Mouse (Mus musculus) layer of hippocampus, adult 11-12 months (tissue): ENCODE results near the gene Serpina1e.

Experiments
- DNase-seq: peaks from one replicate; pipeline ENCODE4 v3.0.0; 2022; ENCODE audit warnings: low spot score

The Serpina1e gene

GRCm38 (mm10) chr12:103958798-103959197, at the start of gene Serpina1e:
TSS of gene Serpina1e (minus strand) at chr12:103958975.
- DNase-seq, result no peak

DNA sequence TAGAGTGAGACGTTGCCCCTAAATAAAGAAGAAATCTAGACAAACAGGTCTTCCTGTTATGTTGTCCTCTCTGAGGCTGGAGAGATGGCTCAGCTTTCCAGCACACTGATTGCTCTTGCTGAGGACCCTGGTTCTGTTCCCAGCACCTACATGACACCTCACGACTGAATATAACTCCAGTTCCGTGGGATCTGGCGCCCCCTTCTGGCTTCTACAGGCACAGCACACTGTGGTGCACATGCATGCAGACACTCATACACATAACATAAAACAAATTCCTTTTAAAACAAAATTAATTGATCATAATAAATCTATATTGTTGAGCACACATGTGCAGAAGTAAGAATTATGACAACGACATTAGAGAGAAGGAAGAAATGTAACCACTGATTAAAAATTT, 45.9 kb upstream of the Serpina1e start:
- no peak for DNase-seq

DNA sequence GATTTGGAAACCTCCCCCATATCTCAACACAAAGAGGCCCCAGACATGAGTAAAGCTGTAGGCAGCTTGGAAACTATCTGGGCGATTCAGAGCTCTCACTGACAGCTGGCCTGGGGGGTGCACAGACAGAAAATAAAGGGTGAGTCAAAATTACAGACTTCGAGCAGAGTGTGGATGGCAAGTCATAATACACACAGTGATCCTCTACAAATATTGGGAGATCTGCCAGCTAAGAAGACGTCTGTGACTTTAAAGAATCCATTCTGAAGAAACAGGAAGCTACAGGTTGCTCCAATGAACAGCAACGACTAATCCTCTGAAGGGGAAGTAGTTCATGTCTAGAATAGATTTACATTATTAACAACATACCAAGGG, 44.5 kb upstream of the Serpina1e start:
- DNase-seq, result peak; percentile 55

GRCm38 (mm10) chr12:104002569-104003237, 43.9 kb upstream of the Serpina1e start:
- DNase-seq, result no peak

- DNase-seq, result no peak
Observed at GRCm38 (mm10) chr12:104000594-104000993, 41.8 kb upstream of the Serpina1e start.

DNA sequence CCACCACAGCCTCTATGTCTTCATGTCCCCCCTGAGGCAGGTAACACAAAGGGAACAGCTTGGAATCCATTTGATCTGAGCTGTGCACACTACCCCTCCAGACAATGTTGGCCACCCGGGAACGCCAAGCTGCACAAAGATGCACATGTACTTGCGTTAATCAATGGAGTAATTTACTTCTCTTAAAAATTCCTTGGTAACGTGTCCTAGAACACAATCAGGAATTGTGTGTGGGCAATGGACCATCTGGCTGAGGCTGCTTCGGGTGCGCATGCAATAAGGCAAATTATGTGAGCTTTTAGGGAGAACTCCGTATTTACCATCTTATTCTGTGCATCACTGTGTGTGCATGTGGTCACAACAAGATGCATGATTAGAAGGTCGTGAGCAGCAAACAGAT, 40.8 kb upstream of the Serpina1e start:
- peak; percentile 64 for DNase-seq

DNA sequence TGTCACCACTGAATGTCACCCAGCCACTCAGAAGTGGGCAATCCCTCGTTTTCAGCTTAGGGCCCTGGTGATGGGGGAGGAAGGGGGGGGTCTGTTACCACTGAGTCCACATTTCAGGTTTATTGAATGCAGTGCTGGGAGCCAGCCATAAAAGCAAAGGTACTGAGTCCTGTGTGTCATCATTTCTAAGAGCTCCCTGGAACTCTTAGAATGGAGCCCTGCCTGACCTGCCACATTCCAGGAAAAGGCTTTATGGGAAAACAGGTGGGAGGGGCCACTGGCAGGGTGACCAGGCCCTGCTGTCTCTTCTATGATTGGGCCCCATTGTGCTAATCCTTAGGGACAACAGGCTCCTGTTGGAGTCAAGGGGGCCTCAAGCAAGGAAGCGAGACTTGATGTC, 37.7 kb upstream of the Serpina1e start:
- no peak for DNase-seq

DNA sequence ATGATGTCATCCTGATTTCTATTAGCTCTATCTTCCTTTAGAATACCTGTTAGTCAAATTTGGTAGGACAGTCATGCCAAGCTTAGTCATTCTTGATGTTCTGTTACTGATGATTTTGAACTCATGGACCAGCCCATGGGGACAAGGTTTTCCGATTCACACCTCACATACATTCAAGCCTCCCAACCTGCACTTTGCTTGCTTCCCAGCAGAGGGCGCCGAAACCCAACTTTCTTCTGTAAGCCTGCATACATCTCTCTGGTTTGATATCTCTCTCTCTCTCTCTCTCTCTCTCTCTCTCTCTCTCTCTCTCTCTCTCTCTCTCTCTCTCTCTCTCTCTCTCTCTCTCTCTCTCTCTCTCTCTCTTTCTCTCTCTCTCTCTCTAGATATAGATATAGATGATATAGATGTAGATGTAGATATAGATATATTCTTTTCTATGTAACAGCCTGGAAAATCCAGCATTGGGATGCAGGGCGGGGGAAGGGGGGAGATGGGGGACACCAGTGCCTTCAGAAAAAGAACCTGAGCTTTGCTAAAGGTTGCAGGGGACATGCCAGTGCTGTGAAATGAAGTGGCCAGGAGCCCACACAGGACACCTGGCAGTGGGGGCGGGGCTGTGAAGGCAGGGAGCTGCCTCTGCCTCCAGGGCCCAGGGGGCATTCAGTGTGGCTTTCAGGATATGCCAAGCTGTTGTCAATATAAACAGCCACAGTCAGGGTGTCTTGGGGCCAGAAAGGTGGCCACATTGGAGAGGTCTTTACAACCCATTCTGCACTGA, 36.7 kb upstream of the Serpina1e start:
- peak; percentile 86 for DNase-seq

DNA sequence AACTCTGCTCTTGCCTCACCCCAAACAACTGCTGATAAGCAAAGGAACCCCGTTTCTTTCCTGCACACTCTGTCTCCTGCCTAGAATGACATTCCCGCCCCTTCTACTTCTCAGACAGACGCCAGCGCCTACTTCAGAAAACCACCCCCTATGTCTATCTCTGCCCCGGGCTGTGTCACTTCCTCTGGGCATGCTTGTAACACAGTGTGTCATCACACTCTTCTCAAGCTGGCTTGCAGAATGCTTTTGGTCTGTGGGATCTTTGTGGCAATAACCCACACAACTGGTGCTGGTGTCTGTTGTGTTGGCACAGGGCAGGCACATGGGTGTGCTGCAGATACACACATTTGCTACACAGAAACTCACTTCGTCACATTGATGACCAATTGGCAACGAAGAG, 34.2 kb upstream of the Serpina1e start:
- peak; percentile 30 for DNase-seq

- no peak for DNase-seq
Observed at GRCm38 (mm10) chr12:103989857-103990256, 31.1 kb upstream of the Serpina1e start, which contains the start of gene Serpina11. TSS of gene Serpina11 (minus strand) at chr12:103989957.

DNA sequence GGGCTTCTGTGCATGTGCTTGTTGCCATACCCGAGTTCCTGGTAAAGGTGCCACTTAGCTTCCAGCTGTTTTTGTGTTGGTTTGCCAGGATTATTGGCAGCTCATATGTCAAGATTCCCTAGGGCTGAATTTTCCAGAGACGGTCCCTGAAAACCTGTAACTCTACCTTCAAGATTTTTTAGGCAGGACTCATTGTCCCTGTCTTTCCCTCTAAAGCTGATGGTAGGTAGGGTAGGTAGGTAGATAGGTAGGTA, 30.7 kb upstream of the Serpina1e start:
- no peak for DNase-seq

DNA sequence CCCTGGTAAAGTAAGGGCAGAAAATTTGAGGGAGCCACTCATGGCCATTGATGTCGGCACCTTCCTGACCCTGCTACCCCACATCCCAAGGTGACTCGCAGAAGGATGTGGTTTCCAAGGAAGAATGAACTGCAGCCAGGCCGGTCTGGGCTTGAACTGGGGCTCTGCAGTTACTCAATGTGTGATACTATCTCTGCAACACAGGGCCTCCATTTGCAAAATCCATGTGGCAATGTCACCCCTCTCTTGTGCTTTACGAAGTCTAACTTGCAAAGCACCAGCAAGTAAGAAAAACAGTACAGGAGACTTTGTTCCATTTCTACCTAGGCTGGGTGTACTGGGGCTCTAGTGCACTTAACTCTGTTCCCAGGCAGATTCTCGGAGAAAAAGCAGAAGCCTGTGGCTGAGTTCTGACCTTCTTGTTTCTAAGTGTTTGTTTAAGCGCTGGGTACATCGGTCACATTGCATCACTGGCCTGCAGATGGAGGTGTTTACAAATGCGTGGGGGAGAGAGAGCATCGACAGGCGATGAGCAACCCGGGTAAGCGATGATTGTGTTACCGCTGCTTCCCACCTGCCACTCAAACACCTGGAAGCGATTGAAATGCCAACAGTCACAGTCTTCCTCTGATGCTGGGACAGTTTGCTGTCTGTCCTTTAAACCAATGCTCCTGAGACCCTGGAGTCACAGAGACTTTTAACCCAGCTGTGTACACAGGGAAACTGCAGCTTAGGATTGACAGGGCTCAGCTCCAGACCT, 30.2 kb upstream of the Serpina1e start:
- DNase-seq, result no peak

- no peak for DNase-seq
Observed at GRCm38 (mm10) chr12:103985868-103986267, 27.1 kb upstream of the Serpina1e start.

DNA sequence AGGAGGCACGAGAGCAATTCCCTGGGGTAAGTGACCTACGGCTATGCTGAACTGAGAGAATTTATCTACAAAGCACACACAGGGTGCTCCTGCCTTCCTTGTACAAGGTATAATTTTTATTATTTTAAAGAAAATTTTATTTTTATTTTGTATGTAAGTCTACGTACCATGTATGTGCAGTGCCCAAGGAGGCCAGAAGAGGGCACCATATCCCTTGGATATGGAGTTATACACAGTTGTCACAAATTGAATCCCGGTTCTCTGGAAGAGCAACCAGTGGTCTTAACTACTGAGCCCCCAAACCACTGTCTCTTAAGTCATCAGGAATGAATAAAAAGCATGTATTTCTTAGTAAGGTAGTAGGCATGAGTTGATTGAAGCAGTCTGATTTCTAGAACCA, 26.2 kb upstream of the Serpina1e start:
- DNase-seq, result peak; percentile 75

DNA sequence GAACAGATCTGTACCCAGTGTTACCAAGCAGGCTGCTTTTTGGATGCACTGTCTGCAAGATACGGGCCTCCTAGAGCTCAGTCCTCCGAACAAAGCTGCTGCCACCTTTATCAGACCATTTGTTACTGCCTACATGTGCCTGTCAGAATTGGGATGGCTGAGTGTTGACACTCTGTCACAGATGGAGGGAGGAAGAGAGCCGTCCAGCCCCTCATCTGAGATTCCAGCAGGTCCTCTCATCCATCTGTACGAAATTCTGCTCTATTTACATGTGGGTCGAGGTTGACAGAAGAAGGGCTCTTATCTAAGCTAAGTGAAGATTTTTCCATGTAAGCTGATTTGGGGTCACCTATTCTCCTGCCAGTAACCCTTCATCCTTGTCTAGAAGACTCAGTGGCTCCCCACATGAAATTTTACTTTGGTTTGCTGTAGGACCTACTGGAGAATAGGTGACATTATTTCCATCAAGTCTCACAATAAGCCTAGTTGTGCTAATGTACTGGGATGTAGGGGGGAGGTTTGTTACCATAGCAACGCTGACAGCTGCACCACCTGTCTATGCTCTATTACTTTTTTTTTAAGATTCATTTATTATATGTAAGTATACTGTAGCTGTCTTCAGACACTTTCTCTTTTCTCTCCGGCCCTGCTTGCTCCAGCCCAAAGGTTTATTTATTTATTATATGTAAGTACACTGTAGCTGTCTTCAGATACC, 23.0 kb upstream of the Serpina1e start:
- DNase-seq, result peak; percentile 29

- no peak for DNase-seq
Observed at GRCm38 (mm10) chr12:103978294-103978693, 19.5 kb upstream of the Serpina1e start.

DNA sequence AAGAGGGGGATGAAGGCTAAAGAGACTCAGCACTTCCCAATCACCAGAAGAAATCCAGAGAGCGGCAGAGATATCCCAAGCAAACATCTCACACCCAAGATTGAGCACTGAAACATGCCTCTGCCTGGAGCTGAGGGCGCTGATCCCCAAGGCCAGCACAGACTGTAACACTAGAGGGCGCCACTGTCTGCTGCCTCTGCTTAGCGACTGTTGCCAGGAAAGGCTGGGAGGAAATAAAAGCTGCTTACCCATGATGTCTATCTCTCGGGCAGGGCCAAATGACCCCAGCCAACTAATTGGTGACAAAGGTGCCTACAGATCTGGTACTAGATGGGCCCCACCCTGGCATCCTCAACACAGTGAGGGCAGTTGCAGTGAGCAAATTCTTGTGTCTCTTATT, 19.1 kb upstream of the Serpina1e start:
- no peak for DNase-seq

DNA sequence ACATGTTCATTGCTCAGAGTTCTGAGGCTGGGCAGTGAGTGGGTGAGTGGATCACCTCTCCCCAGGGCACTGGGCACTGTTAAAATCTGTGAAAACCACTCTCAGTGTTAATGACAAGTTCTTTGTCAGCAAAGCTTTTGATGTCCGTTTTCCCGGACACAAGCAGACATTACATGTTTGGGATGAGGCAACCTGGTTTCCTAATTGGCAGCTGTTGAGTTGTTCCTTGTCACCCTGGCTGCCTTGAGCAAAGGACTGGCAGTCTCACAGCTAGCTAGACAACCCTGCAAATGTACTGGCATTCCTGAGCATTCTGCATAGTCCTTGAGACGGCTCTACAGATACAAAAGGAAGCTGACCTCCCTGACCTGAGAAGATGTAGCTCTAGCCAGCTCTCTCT, 18.3 kb upstream of the Serpina1e start:
- DNase-seq, result no peak

- DNase-seq, result no peak
Observed at GRCm38 (mm10) chr12:103971080-103971479, 12.3 kb upstream of the Serpina1e start.

DNA sequence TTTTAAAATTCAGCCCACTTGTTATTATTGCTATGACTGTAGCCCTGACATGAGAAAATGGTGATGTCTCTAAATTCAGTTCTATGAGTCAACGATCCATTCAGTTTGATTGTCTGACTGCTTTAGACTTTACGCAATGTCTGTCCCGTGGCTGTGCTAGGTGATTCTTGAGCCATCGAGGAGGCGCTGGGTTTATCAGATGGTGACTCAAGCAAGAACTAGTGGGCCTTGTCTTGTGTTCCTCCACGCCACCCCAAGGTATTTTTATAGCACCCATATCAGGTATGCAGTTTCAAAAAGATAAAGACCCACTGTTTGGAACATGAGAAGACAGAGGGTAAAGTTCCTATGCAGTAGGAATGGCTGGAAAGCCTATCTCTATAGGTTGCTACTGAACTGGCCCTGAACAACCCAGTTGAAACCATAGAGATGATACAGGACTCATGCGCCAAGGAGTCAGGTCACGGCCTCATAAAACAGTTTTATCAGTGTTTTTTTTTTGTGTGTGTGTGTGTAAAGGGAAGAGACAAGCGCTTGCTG, 10.9 kb upstream of the Serpina1e start:
- no peak for DNase-seq

DNA sequence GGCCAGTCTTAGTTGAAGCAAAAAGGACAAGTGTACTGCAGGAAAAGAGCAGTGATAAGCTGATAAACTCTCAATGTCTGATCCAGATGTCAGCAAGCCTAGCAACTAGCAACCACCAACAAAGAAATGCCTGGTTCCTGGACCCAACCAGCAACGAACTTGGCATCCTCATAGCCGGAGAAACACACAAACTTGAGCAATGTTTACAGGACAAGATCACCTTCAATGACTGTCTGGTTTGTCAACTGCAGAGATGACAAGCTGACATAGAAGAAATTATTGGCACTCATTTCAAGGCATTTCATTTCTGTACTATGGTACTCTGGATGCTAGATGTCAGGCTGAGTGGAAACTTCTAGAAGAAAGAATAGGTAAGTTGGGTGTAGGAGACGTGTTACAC, 8.0 kb upstream of the Serpina1e start:
- no peak for DNase-seq

DNA sequence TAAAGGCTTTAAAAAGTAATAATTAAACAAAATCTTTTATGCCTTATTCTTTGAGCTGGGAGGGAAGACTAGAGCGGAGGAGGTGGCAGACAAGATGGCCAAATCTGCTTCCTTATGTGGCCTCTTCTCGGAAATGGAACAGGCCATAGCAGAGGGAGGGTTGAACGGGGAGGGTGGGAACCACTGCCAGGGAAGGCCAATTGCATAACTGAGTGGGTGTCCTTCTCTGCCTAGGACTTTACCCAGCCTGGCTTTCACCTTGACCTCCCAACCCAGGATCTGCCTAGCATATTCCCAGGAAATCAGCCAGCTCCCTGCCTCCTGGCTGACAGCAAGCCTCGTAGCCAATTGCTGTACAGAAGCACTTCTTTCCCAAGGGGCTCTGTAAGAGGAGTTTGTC, 4.5 kb upstream of the Serpina1e start:
- DNase-seq, result no peak
